Mouse (Mus musculus) brown adipose tissue, adult 24 weeks (tissue): ENCODE data around the gene Kcnq4. TPM values are rescaled to one million over a fixed set of nuclear protein-coding genes. Genes with fewer than 3 reads are reported as not detected.

Source experiments
- H3K27ac ChIP-seq: fragments of 200-500 bp; replicated peaks from 2 replicates; pipeline ENCODE4 v1.5.1; 2012; ENCODE audit warnings: low read depth, mild to moderate bottlenecking, low read length
- H3K4me1 ChIP-seq: fragments of 200-500 bp; 2 replicates; pipeline ENCODE4 v1.6.1; 2012; ENCODE audit warnings: low read length, mixed read lengths; ENCODE audit not compliant: control insufficient read depth, insufficient read depth, insufficient read length
- H3K4me3 ChIP-seq: fragments of 200-500 bp; 2 replicates; pipeline ENCODE4 v1.5.1; 2012; ENCODE audit warnings: low read depth, mild to moderate bottlenecking, low read length, moderate library complexity; ENCODE audit not compliant: insufficient read depth
- polyA plus RNA-seq: library from polyadenylated mRNA; stranded (reverse); fragments of >200 nt; gene quantifications from 2 replicates; pipeline ENCODE4 v1.2.4, GENCODE M21; 2012; ENCODE audit not compliant: missing spikeins, insufficient read depth, insufficient read length

The Kcnq4 gene
- polyA plus RNA-seq, 1 experiment: 0.59 TPM

GRCm38 (mm10) chr4:120732737-120733136 lies 15.7 kb downstream of the Kcnq4 start:
- Histone ChIP-seq H3K27ac (no peak overlapping the region), H3K4me3 (no peak overlapping the region)

DNA sequence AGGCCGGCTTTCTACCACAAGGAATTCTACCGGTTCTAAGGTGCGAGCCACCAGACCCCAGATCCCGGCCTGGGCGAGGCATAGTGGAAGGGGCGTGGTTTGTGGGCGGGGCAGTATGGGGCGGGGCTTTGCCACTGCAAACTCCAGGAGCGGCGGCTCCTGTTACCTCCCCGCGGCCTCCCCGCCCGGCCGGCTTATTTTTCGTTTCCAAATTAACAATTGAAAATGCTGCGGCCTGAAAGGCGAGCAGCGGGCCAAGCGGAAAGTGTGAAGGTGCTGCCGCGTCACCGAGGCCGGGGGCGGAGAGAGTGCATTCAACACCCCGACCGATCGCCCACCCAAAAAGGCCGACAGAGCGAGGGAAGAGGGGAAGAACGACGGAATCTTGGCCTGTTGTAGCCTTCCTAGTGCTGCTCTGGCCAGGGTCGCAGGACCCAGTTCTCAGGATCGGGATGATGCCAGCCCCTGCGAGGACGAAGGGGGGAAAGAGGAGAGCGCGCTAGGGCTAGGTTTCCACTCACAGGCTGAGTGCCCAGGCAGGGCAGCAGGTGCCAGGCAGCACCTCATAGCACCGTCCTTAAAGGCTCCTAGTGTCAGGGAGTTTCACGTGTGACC lies 17.3 kb downstream of the Kcnq4 start:
- Histone ChIP-seq H3K4me1 (peaks cover 12% of the 10 kb centered on the region), H3K27ac (no peak overlapping the region), H3K4me3 (peak overlapping the region; percentile 66)

More at GRCm38 (mm10) chr4:120732737-120733136, 15.7 kb downstream of the Kcnq4 start:
- H3K4me1 ChIP-seq: peaks cover 8% of the 10 kb centered on the region

DNA sequence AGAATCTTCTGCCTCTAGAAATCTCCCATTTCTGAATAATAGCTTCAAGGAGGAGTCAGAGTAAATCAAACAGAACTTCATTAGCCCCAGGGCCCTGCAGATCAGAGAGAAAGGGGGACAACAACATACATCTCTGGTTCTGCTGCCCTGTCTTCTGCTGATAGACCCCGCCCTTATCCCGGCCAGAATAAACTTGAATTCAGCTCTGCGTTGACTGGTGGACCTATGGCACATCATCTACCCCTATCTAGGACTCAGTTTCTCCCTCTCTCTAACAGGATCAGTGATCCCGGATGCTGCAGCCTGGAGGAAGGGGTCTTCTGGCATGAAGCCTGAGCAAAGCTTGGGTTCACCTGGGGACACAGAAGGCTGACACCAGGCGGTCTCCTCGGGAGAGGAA lies 17.8 kb downstream of the Kcnq4 start:
- peaks cover 15% of the 10 kb centered on the region for H3K4me1 ChIP-seq
- H3K4me3 ChIP-seq: peak overlapping the region; percentile 66; the same call in 1 of the 2 replicates
- no peak overlapping the region for H3K27ac ChIP-seq

GRCm38 (mm10) chr4:120730146-120730545 lies 18.3 kb downstream of the Kcnq4 start:
- H3K27ac ChIP-seq: no peak overlapping the region
- peaks cover 17% of the 10 kb centered on the region for H3K4me1 ChIP-seq
- H3K4me3 ChIP-seq: no peak overlapping the region

DNA sequence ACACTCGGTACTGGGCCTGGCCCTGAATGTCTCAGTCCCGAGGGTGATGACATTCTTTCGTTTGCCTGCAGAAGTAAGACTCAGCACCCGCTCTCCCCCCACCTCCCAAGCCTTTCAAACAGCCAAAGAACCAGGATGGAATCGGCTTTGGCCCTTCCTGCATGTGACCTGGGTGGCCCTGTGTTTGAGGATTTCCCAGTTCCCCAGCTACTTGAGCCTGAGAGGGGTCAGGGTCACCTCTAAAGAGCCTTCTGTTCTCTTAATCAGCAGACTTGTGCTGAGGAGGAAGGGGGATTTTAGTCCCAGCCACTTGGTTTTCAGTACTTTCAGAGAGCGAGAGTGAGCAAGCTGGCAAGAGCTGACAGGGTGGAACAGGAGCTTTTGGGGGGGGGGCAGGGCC lies 19.0 kb downstream of the Kcnq4 start:
- no peak overlapping the region for H3K4me3 ChIP-seq
- no peak overlapping the region for H3K27ac ChIP-seq
- H3K4me1 ChIP-seq: peaks cover 18% of the 10 kb centered on the region

DNA sequence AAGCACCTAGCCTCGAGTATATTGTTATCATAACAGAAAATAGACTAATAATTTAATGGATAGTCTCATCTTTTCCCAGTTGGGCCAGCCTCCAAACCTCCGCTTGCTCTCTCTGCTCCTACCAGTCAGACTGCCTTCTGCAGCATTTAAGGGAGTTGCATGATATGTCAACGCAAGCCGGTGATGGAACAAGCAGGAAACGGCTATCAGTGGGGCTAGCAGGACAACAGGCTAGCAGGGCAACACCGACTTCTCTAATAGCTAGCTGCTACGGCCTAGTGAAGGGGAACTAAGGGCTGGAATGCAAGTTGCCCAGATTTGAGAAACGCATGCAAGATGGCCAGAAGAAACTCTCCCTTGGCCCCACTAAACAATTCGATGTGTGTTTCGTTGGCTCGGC lies 20.6 kb downstream of the Kcnq4 start:
- H3K27ac ChIP-seq: no peak overlapping the region
- peaks cover 20% of the 10 kb centered on the region for H3K4me1 ChIP-seq
- H3K4me3 ChIP-seq: no peak overlapping the region

DNA sequence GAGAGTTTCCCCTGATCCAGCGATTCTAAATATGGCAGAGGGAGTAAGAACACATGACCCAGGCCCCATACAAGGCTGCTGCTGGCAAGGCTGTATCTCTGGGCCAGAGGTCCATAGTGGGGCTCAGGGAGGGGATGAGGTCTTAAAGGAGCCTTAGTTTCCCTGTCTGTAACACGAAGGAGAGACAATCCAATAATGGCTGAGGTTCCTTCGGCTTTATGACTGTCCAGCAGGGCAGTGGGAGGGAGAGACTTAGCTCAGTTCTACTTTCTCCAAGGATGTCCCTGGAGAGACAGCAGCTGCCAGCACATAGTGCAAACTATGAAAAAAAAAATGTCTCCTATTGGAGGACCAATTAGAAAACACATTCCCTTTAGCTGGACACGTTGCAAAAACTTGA lies 22.2 kb downstream of the Kcnq4 start:
- Histone ChIP-seq H3K4me1 (peaks cover 16% of the 10 kb centered on the region), H3K4me3 (no peak overlapping the region), H3K27ac (peak overlapping the region; percentile 9; the same call in 1 of the 2 replicates)

GRCm38 (mm10) chr4:120725516-120726090 lies 22.8 kb downstream of the Kcnq4 start:
- H3K4me3 ChIP-seq: no peak overlapping the region
- H3K27ac ChIP-seq: peak overlapping the region; percentile 59
- peaks cover 14% of the 10 kb centered on the region for H3K4me1 ChIP-seq

DNA sequence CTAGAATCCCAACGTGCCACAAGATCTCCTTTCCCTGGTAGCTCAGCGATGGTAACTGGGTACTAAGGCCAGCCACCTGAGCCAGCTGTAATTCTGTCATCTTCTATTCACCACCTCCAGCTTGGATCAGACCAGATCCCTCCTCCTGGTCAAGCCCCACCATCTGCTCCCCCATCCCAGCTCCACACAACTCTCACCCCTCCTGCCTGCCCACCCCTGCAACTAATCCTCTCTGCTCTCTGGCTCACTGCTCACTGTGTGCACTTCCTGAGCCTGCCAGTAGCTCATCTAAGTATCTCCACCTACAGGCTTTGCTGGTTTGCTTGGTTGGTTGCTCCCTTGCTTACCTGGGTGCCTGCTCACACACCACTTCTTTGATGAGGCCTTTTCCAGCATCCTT lies 26.8 kb downstream of the Kcnq4 start:
- Histone ChIP-seq H3K4me3 (no peak overlapping the region), H3K4me1 (peaks cover 11% of the 10 kb centered on the region), H3K27ac (no peak overlapping the region)

DNA sequence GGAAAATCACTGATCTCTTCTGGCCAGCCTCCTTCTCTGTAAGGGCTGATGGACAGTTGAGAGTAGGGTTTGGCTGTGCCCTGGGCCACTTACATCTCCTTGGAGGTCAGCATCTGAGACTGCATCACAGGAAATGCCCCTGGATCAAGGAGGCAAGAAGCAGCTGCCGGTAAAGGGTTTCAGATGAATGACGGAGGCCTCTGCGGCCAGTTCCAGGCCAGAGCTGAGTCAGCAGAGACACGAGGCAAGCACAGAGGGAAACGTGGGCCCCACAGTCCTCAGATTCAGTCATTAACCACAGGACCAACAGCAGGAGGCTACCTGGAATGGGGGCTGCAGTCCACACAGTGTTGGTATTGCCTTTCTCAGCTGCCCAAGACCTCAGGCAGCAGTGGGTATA lies 29.3 kb downstream of the Kcnq4 start:
- Histone ChIP-seq H3K4me1 (no peaks in the 10 kb centered on the region), H3K4me3 (no peak overlapping the region), H3K27ac (no peak overlapping the region)

GRCm38 (mm10) chr4:120717591-120717990 lies 30.8 kb downstream of the Kcnq4 start:
- no peaks in the 10 kb centered on the region for H3K4me1 ChIP-seq
- H3K4me3 ChIP-seq: no peak overlapping the region
- H3K27ac ChIP-seq: no peak overlapping the region

DNA sequence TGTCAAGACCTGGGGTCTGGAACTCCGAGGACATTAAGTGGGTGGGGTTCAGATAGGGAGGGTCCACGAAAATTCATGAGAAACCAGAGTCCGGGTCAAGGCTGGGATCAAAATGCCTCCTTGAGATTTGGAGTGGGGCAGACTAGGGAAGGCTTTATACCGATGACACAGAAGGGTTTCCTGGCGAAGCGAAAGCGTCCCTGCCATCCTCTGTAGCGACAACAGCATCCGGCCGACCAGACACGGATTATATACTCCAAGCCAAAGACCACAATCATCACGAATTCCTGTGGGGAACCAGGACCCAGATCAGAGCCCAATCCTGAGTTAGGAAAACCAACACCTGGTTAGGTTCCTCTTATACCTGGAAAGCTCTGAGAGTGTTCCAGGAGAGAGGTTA lies 31.6 kb downstream of the Kcnq4 start:
- Histone ChIP-seq H3K27ac (no peak overlapping the region), H3K4me1 (no peaks in the 10 kb centered on the region), H3K4me3 (no peak overlapping the region)

- no peaks in the 10 kb centered on the region for H3K4me1 ChIP-seq
- H3K27ac ChIP-seq: no peak overlapping the region
- no peak overlapping the region for H3K4me3 ChIP-seq
These were observed 32.3 kb downstream of the Kcnq4 start for GRCm38 (mm10) chr4:120716141-120716571.

DNA sequence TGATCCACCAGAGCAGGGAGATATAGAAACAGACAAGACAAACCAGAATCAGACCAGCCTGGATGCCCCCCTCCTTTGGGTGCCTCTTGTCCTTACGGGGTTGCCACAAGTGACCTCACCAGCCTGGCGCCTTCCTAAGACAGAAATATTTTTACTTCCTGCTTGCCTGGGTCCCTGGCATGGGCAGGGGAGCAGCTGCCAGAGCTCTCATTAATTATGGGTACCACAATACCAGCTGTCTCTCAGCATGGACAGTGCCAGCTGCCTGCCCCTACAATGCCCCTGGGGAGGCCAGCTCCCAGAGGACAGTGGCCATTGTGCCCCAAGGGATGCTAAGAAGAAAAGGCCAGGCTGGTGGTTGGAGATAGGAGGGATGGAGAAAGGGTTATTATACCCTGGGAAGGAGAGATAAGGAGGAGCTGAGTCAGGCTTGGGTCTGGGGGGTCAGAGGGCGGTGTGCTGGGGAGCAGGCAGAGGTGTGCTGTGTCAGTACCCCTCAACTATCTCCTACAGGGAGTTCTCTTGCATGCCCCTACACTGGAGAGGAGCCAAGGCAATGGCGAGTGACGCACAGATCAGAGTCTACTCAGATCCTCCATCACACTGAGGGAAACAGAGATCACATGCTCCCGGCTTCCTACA lies 34.4 kb downstream of the Kcnq4 start:
- Histone ChIP-seq H3K4me3 (no peak overlapping the region), H3K27ac (no peak overlapping the region)

DNA sequence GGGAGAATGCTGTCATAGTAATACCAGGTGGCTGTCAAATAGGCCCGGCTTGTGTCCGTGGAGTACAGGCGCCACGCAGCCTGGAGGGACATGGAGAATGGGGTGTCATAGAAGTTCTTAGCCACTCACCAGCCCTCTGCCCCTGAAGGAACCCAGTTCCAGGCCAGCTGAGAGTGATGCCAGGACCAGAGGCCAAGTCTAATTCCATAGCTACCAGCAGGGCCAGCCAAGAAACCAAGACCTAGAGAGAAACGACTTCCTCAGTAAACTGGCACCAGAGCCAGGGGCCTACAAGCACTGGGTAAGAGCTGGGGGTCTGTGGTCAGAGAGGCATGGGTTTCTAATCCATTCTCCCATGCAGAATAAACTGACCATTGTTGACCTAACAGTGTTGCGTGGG lies 35.4 kb downstream of the Kcnq4 start:
- Histone ChIP-seq H3K27ac (no peak overlapping the region), H3K4me3 (no peak overlapping the region), H3K4me1 (no peaks in the 10 kb centered on the region)

More for the DNA sequence above, 34.4 kb downstream of the Kcnq4 start:
- no peaks in the 10 kb centered on the region for H3K4me1 ChIP-seq

DNA sequence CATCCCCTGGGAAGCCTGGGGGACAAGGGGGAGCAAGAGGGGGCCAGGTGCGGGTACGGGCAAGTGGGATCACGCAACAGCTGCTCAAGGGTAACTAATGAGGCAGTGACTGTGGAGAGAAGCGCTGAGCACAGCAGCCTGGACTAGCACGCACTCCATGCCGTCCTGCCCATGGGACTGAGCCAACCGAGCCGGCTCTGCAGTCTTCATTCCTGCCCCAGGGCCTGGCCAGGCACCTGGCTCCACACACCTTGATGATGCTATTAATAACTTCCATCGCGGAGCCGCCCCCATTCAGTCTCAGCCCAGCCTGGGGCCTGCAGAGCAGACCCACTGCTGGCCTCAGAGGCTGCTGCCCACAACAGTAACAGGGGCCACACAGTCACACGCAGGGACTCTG lies 36.2 kb downstream of the Kcnq4 start:
- Histone ChIP-seq H3K4me1 (no peaks in the 10 kb centered on the region), H3K4me3 (no peak overlapping the region), H3K27ac (no peak overlapping the region)
